Mouse (Mus musculus): ENCODE measurements around the gene Acvr2b. TPM values are rescaled to one million over a fixed set of nuclear protein-coding genes. Genes with fewer than 3 reads are reported as not detected.

Gene Acvr2b
- total and polyA plus RNA-seq, 2 experiments from 2014 or later: 32.1 to 35.6 TPM

- H3K4me3 ChIP-seq (ENCODE audit: low read depth, low read length): no peak overlapping the region
- DNase-seq (ENCODE audit: low spot score) (no peak), ATAC-seq (ENCODE audit: low FRiP score) (no peak)
- H3K4me1 ChIP-seq (ENCODE audit: insufficient read depth, low read length): no peaks in the 10 kb centered on the region
- H3K36me3 ChIP-seq (ENCODE audit: insufficient read depth, low read length): 0 out of 2 replicates have a peak, but pooled peaks cover under 1% of the 10 kb centered on the region
- no peaks in the 10 kb centered on the region for H3K9me3 ChIP-seq (ENCODE audit: low read length)
- no peak overlapping the region for H3K27ac ChIP-seq (ENCODE audit: low read depth, low read length)
- no peak overlapping the region for H3K4me2 ChIP-seq (ENCODE audit: low read depth, low read length, poor library complexity, severe bottlenecking)
- WGBS: 69% methylated on average over 15 of the region's 15 CpGs
- H3K9ac ChIP-seq (replicated peaks; ENCODE audit: low read length, poor library complexity, severe bottlenecking): no peak overlapping the region
- TF ChIP-seq CTCF (IDR thresholded peaks at IDR 0.05): no peak
- no peaks in the 10 kb centered on the region for H3K27me3 ChIP-seq (ENCODE audit: insufficient read depth, low read length)
Observed at GRCm38 (mm10) chr9:119474717-119475611, 73.0 kb downstream of the Acvr2b start.

- no peak overlapping the region for H3K9ac ChIP-seq (replicated peaks; ENCODE audit: low read length, poor library complexity, severe bottlenecking)
- no peaks in the 10 kb centered on the region for H3K4me1 ChIP-seq (ENCODE audit: insufficient read depth, low read length)
- no peaks in the 10 kb centered on the region for H3K36me3 ChIP-seq (ENCODE audit: insufficient read depth, low read length)
- no peaks in the 10 kb centered on the region for H3K9me3 ChIP-seq (ENCODE audit: low read length)
- TF ChIP-seq CTCF (IDR thresholded peaks at IDR 0.05): no peak
- ATAC-seq (ENCODE audit: low FRiP score) (no peak), DNase-seq (ENCODE audit: low spot score) (no peak)
- 50% methylated on average over 6 of the region's 6 CpGs for WGBS
- no peak overlapping the region for H3K27ac ChIP-seq (ENCODE audit: low read depth, low read length)
- H3K27me3 ChIP-seq (ENCODE audit: insufficient read depth, low read length): no peaks in the 10 kb centered on the region
- no peak overlapping the region for H3K4me3 ChIP-seq (ENCODE audit: low read depth, low read length)
- H3K4me2 ChIP-seq (ENCODE audit: low read depth, low read length, poor library complexity, severe bottlenecking): no peak overlapping the region
Observed at GRCm38 (mm10) chr9:119477754-119478153, 75.8 kb downstream of the Acvr2b start.

- no peak for TF ChIP-seq CTCF (IDR thresholded peaks at IDR 0.05)
- WGBS: 61% methylated on average over 11 of the region's 11 CpGs
- Histone ChIP-seq H3K27ac (ENCODE audit: low read depth, low read length) (no peak overlapping the region), H3K4me3 (ENCODE audit: low read depth, low read length) (no peak overlapping the region), H3K9ac (replicated peaks; ENCODE audit: low read length, poor library complexity, severe bottlenecking) (no peak overlapping the region), H3K9me3 (ENCODE audit: low read length) (no peaks in the 10 kb centered on the region), H3K27me3 (ENCODE audit: insufficient read depth, low read length) (no peaks in the 10 kb centered on the region), H3K36me3 (ENCODE audit: insufficient read depth, low read length) (no peaks in the 10 kb centered on the region), H3K4me1 (ENCODE audit: insufficient read depth, low read length) (no peaks in the 10 kb centered on the region), H3K4me2 (ENCODE audit: low read depth, low read length, poor library complexity, severe bottlenecking) (no peak overlapping the region)
- DNase-seq (ENCODE audit: low spot score) (peak; percentile 41), ATAC-seq (ENCODE audit: low FRiP score) (no peak)
Observed at GRCm38 (mm10) chr9:119478345-119478744, 76.4 kb downstream of the Acvr2b start.

- 67% methylated on average over 8 of the region's 8 CpGs for WGBS
- ATAC-seq (ENCODE audit: low FRiP score) (no peak), DNase-seq (ENCODE audit: low spot score) (peak; percentile 14)
- H3K4me1 ChIP-seq (ENCODE audit: insufficient read depth, low read length): no peaks in the 10 kb centered on the region; the same call in 1 of the 2 replicates
- H3K27me3 ChIP-seq (ENCODE audit: insufficient read depth, low read length): no peaks in the 10 kb centered on the region
- H3K9me3 ChIP-seq (ENCODE audit: low read length): no peaks in the 10 kb centered on the region
- no peak overlapping the region for H3K4me3 ChIP-seq (ENCODE audit: low read depth, low read length)
- no peak overlapping the region for H3K9ac ChIP-seq (replicated peaks; ENCODE audit: low read length, poor library complexity, severe bottlenecking)
- no peak for TF ChIP-seq CTCF (IDR thresholded peaks at IDR 0.05)
- no peaks in the 10 kb centered on the region for H3K36me3 ChIP-seq (ENCODE audit: insufficient read depth, low read length)
- H3K4me2 ChIP-seq (ENCODE audit: low read depth, low read length, poor library complexity, severe bottlenecking): no peak overlapping the region
- H3K27ac ChIP-seq (ENCODE audit: low read depth, low read length): no peak overlapping the region
Observed at GRCm38 (mm10) chr9:119479297-119479696, 77.4 kb downstream of the Acvr2b start.

GRCm38 (mm10) chr9:119481612-119482011, 79.7 kb downstream of the Acvr2b start:
- Histone ChIP-seq H3K9ac (replicated peaks; ENCODE audit: low read length, poor library complexity, severe bottlenecking) (no peak overlapping the region), H3K27ac (ENCODE audit: low read depth, low read length) (no peak overlapping the region), H3K9me3 (ENCODE audit: low read length) (no peaks in the 10 kb centered on the region), H3K36me3 (ENCODE audit: insufficient read depth, low read length) (no peaks in the 10 kb centered on the region), H3K4me2 (ENCODE audit: low read depth, low read length, poor library complexity, severe bottlenecking) (no peak overlapping the region), H3K27me3 (ENCODE audit: insufficient read depth, low read length) (no peaks in the 10 kb centered on the region), H3K4me1 (ENCODE audit: insufficient read depth, low read length) (no peaks in the 10 kb centered on the region; the same call in 1 of the 2 replicates), H3K4me3 (ENCODE audit: low read depth, low read length) (no peak overlapping the region)
- no peak for TF ChIP-seq CTCF (IDR thresholded peaks at IDR 0.05)
- ATAC-seq (ENCODE audit: low FRiP score): no peak
- no peak for DNase-seq (ENCODE audit: low spot score)
- 85% methylated on average over 4 of the region's 4 CpGs for WGBS
